Mouse (Mus musculus) spleen, adult 2 months (tissue): ENCODE results near the gene Hoxd10. TPM values are rescaled to one million over a fixed set of nuclear protein-coding genes. Genes with fewer than 3 reads are reported as not detected.

Source experiments
- DNase-seq, 2 experiments: peaks; one replicate each; pipeline versions ENCODE4 v3.0.0 to v3.0.0-alpha.2; 2012 to 2021; ENCODE audit warnings: low spot score in 2 of 2, low read depth in 1 of 2
- H3K27ac ChIP-seq: fragments of 200-500 bp; 2 replicates; pipeline ENCODE4 v1.5.1; 2012; ENCODE audit warnings: low read length, inconsistent platforms; ENCODE audit not compliant: insufficient read depth
- H3K27me3 ChIP-seq: fragments of 200-500 bp; 2 replicates; pipeline ENCODE4 v1.6.1; 2012; ENCODE audit warnings: mild to moderate bottlenecking, moderate library complexity, low read length, inconsistent platforms; ENCODE audit not compliant: control insufficient read depth, insufficient read depth
- H3K36me3 ChIP-seq: fragments of 200-500 bp; 2 replicates; pipeline ENCODE4 v1.6.1; 2012; ENCODE audit warnings: mild to moderate bottlenecking, low read length, inconsistent platforms; ENCODE audit not compliant: control insufficient read depth, insufficient read depth
- H3K4me1 ChIP-seq: fragments of 200-500 bp; 2 replicates; pipeline ENCODE4 v1.6.1; 2011; ENCODE audit warnings: inconsistent platforms; ENCODE audit not compliant: control insufficient read depth, insufficient read depth, insufficient read length
- H3K4me3 ChIP-seq: fragments of 200-500 bp; 2 replicates; pipeline ENCODE4 v1.5.1; 2011; ENCODE audit warnings: mild to moderate bottlenecking, inconsistent platforms; ENCODE audit not compliant: insufficient read depth, insufficient read length; ENCODE audit errors: extremely low read depth
- CTCF ChIP-seq: fragments of 200-500 bp; IDR thresholded peaks from 2 replicates; pipeline ENCODE4 v1.5.1; 2011; ENCODE audit warnings: mild to moderate bottlenecking, inconsistent platforms; ENCODE audit not compliant: insufficient read depth, insufficient read length, insufficient replicate concordance; ENCODE audit errors: extremely low read depth
- POLR2A ChIP-seq: fragments of 200-500 bp; IDR thresholded peaks from 2 replicates; pipeline ENCODE4 v1.6.1; 2011; ENCODE audit warnings: low read depth, low read length, inconsistent platforms
- WGBS: fragments of 180-500 bp; shearing (Covaris S2); methylation state at CpG from one replicate; pipeline ENCODE4 v1.1.7; 2018; 5-methylcytosine and 5-hydroxymethylcytosine counted together
- polyA plus RNA-seq: library from polyadenylated mRNA; depleted of rRNA; stranded (reverse); fragments of >200 nt; gene quantifications from 2 replicates; pipeline ENCODE4 v1.2.3, GENCODE M21; 2012

The Hoxd10 gene
- polyA plus RNA-seq, 1 experiment, result not detected

DNA sequence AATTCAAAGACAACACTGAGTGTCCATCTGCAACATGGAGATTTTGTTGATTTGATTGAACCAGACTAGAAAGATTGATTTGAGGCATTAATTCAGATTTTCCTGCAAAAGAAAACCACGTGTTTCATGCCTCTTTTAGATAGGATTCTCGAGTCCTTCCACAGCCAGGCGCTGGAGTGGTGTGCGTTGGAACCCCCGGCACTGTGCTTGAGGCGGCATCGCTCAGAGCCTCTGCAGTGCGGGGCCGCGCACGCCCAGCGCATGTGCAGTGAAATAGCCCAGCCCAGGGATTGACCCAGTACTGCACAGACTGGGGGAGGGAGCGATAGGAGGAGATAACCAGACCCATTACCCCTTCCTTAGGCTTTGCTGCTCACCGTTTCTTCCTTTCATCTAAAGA lies 23.2 kb downstream of the Hoxd10 start:
- no peak overlapping the region for H3K4me3 ChIP-seq
- H3K27ac ChIP-seq, result no peak overlapping the region
- no peak for TF ChIP-seq CTCF
- TF ChIP-seq POLR2A, result no peak
- peaks cover 4% of the 10 kb centered on the region; the same call in 1 of the 2 replicates for H3K4me1 ChIP-seq
- no peak for DNase-seq
- 6% methylated on average over 14 of the region's 14 CpGs for WGBS
- H3K27me3 ChIP-seq, result peaks cover 20% of the 10 kb centered on the region
- H3K36me3 ChIP-seq, result no peaks in the 10 kb centered on the region

DNA sequence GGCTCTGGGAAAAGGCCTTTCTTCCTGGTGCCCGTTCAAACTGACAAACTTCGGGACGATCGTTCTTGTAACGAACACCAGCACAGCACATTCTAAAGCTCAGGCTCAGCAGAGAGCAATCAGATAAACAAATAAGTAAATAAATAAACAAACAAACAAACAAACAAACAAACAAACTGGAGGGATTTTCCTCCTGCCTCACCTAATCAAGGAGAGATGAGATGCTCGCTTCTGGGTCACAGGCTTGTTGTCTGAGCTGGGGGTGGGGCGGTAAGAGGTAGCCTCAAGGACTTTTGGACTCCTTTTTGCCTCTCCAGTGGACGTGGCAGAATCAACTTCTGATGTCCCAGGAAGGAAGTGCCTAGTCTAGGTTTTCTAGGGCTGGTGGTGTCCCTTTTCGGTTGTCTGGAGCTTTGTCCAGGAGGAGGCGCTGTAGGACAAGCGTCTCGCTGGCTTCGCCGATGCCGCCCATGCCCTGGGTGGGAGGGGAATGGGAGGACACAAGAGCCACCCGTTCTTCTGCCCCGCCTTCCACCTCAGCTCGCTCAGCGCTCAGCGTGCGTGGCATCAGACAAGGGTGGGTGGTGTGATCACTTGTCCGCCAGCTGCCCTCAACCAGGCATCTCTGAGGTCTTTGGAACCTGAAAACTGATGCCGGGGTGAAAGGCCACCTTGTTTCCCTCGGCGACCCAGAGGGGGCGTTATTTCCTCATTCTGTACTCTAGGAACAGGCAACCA lies 23.9 kb downstream of the Hoxd10 start:
- 6% methylated on average over 26 of the region's 26 CpGs for WGBS
- Histone ChIP-seq H3K36me3 (no peaks in the 10 kb centered on the region), H3K4me1 (peaks cover 4% of the 10 kb centered on the region; the same call in 1 of the 2 replicates), H3K27ac (no peak overlapping the region), H3K27me3 (peaks cover 20% of the 10 kb centered on the region), H3K4me3 (no peak overlapping the region)
- TF ChIP-seq CTCF, result peak; percentile 46; the same call in 1 of the 2 replicates
- TF ChIP-seq POLR2A, result no peak
- DNase-seq, result peak; percentile 12 to 34

DNA sequence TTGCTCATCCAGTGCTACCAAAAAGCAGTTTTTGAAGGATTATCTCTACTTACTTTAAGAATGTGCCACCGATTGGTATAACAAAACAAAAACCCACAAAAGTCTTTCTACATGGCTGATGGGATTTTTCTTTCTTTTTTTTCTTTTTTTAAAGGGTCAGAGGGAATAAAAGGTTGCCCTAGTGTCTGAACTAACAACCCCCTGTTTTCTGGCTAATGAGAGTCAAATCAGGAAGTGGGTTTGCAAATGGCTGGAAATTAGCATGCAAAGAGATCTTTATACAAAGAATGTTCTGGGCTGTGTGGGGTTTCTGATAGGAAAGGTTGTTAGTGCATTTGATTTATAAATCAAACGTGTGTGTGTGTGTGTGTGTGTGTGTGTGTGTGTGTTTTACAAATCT lies 28.7 kb downstream of the Hoxd10 start:
- no peak overlapping the region for H3K4me3 ChIP-seq
- no peak for DNase-seq
- no peaks in the 10 kb centered on the region for H3K4me1 ChIP-seq
- TF ChIP-seq POLR2A, result no peak
- no peak for TF ChIP-seq CTCF
- 32% methylated on average over 2 of the region's 2 CpGs for WGBS
- H3K27ac ChIP-seq, result no peak overlapping the region
- H3K27me3 ChIP-seq, result peaks cover 5% of the 10 kb centered on the region
- no peaks in the 10 kb centered on the region for H3K36me3 ChIP-seq

DNA sequence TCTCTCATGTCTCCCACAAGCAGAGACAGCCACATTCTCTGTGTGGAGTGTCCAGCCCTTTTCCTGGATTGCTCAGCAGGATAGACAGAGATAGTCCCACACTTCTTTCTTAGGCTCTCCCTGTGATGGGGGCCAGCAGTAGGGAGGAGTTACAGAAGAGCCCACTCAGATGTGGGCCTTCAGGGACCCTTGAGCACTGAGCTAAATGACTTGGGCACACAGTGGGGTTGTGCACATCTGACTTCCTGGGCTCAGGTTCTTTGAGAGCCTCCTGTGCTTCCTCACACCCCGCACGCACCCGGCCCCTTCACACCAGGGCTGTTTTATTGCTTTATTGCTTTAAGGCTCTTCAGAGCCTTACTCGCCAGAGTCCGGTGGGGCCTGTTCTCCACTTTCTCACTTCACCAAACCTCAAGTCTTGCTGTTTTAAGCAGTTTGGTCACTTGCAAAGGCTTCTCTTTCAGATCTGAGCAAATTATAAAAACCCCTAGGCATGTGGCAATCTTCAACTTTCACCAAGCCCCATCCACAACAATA lies 29.3 kb downstream of the Hoxd10 start:
- WGBS, result 69% methylated on average over 5 of the region's 5 CpGs
- Histone ChIP-seq H3K27ac (no peak overlapping the region), H3K4me1 (no peaks in the 10 kb centered on the region), H3K27me3 (no peaks in the 10 kb centered on the region; the same call in 1 of the 2 replicates), H3K36me3 (no peaks in the 10 kb centered on the region), H3K4me3 (no peak overlapping the region)
- TF ChIP-seq POLR2A, result no peak
- TF ChIP-seq CTCF, result no peak
- DNase-seq, result no peak

DNA sequence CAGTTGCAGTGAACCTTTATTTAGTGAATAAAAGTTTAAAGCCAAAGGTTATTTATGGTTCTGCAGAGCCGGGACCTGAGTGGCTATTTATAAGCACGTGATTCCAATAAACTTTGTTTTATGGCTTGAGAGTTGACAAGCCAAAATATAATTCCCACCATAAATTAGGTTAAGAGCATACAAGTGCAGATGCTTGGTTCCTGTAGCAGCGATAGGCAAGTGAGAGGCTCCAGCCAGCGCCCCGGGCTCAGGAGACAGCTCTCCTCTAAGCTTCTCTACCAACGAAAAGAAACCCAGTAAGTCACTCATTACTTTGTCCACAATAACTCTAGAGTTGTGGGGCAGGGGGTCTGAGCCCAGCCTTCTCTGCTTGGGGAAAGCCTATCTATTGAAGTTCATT lies 30.2 kb downstream of the Hoxd10 start:
- WGBS, result 20% methylated on average over 6 of the region's 6 CpGs
- TF ChIP-seq POLR2A (no peak), CTCF (no peak)
- Histone ChIP-seq H3K4me3 (no peak overlapping the region), H3K4me1 (no peaks in the 10 kb centered on the region), H3K36me3 (no peaks in the 10 kb centered on the region), H3K27me3 (peaks cover 2% of the 10 kb centered on the region; the same call in 1 of the 2 replicates), H3K27ac (no peak overlapping the region)
- no peak for DNase-seq

DNA sequence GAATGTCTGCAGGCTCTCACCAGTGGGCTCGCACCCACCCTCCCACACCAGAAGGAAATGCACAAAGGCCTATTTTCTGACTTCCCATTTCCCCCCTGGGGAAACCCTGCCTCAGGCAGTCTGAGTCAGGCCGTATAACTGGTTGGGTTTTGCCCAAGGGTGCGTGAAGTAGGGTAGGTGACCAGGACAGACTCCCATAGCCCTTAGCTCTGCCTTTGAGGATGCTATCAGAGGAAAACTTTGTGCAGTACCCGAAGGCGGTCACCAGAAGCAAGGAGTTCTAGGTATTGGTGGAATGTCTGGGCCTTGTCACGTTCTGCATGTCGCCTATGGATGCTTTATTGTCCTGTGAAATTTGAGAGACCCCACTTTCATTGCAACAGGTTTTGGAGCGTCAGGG lies 31.2 kb downstream of the Hoxd10 start:
- TF ChIP-seq POLR2A (no peak), CTCF (no peak)
- Histone ChIP-seq H3K4me1 (no peaks in the 10 kb centered on the region), H3K36me3 (no peaks in the 10 kb centered on the region), H3K27ac (no peak overlapping the region), H3K4me3 (no peak overlapping the region), H3K27me3 (peaks cover 9% of the 10 kb centered on the region; the same call in 1 of the 2 replicates)
- 34% methylated on average over 8 of the region's 8 CpGs for WGBS
- no peak for DNase-seq
